Mouse (Mus musculus) kidney, postnatal 14 days (tissue): ENCODE measurements around the gene Gosr1.
"Not testable (repeated sequence)": the region's sequence is repeated elsewhere in the genome, so short reads cannot be mapped to it uniquely, and the experiment has no call there.

Experiments used
- DNase-seq: peaks from one replicate; pipeline ENCODE4 v3.0.0; 2022; ENCODE audit warnings: mixed read lengths

Gene Gosr1

DNA sequence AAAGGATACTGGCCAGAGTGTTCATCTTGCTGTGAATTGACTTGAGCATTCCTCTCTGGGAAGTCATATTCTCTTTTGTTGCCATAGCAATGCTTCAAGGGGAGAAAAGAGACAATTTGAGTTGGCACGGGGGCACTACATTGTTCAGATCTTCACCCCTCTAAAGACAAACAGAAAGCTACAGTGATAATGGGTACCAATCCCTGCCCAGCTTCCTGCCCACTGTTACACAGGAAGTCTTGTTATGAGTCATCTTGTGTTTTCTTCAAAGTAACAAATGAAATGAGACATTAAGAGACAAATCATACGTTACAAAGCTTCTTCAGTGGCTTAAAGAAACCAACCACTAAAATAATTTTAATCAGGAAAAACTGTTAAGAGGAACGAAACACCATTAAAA is 28.8 kb downstream of the Gosr1 start:
- DNase-seq, result no peak

DNA sequence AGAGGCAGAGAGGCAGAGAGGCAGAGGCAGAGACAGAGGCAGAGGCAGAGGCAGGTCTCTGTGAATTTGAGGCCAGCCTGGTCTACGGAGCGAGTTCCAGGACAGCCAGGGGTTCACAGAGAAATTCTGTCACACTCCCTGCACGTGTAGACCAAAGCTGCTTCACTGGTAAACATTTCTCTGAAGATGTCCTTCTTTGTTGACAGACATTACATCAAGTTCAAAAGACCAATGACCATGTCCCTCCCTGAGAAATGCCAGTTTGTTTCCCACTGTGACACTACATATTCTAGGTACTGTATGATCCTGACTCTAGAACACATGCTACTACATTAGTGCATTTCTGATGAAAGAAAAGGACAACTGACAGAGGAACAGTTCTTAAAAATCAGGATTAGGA is 32.7 kb downstream of the Gosr1 start:
- no peak for DNase-seq

DNA sequence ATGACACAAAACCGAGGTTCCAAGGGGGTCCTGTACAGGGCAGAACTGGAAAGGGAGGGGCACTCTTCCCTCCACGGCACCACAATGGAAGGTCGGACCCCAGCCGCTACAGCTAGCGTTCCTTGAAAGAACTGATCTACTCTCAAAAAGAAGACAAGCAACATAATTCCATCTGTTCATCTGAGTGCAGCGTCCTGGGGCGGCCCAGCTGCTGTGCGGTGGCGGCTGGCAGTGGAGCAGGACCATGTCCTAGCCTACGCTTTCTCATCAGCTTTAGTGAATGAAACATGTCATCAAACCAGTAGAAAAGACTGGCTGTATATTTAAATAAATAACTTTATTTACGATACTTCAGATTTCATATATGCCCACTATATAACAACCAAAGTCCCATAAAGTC is 35.3 kb downstream of the Gosr1 start:
- DNase-seq, result no peak

DNA sequence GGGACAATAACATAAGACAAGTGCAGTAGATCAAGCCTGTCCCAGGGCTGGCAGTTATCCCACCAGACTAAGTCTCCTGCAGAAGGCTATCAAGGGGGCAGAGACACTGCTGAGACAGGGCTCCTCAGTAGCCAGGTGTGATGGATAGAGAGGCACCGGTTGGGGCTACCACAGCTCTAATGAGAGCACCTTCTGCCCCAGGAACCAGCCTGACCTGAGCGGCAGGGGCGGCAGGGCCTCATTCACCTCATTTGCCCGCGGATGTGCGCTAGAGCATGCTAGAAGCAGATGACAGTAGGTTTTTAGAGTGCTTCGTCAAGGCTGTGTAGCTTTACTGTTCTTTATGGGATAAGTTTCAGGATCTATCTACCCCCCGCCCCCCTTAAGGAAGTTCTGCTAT is 39.5 kb downstream of the Gosr1 start:
- DNase-seq, result no peak

GRCm38 (mm10) chr11:76717000-76717399 is 46.4 kb downstream of the Gosr1 start:
- DNase-seq, result no peak

- DNase-seq, result peak; percentile 45
Measured at GRCm38 (mm10) chr11:76709625-76710452, 53.5 kb downstream of the Gosr1 start.

DNA sequence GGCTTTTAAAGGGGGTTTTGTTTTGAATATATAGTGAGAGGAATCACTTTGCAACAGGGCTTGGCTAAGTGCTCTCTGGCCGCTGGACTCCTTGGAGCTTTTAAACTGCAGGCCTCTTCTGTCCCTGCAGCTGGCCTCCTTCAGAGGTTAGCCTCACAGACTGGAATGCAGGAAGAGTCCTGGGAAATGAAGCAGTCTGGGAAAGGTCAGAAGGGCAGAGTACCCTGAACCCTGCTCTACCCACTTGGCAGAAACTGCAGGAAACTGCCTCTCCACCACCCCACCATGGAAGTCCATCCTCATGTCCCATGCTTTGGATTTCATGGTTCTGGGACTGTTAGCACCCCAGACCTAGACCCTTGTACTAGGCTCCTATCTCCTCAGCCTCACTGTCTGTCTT is 54.5 kb downstream of the Gosr1 start:
- DNase-seq, result peak; percentile 33

- DNase-seq, result no peak
Measured at GRCm38 (mm10) chr11:76708066-76708465, 55.3 kb downstream of the Gosr1 start.

- DNase-seq, result no peak
Measured at GRCm38 (mm10) chr11:76707656-76708055, 55.7 kb downstream of the Gosr1 start.

DNA sequence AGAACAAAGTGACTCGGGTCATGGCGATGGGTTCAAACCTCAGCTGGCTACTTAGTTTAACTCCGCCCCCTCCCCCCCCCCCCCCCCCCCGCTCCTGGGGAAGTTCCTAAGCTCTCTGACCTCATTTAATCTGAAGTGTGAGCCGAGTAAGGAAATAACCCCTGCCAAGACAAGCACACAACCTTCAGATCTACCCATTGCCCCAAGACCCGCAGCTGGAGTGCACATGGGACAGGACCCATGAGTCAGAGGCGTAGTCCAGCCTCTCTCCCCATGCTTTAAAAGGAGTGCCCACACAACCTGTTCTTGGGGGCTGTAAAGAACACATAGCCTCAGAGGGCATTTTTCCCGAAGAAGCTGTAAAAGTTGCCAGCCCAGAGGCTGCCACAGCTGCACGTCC is 63.8 kb downstream of the Gosr1 start:
- DNase-seq, result no peak

DNA sequence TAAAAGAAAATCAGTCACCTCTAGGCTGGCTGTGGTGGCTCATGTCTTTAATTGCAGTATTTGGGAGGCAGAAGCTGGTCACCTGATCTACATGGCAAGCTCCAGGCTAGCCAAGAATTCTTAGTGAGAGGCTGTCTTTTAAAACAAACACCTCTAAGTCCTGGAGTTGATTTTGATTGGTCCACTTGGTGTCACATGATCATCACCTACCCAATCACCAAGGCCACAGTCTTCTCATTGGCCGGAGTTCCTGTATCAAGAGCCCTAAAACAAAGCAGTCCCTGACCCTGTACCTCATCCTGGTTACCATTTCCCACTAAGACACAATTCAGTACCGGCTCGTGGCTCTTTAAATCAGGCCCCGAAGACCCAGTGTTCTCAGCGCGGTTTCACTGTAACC is 67.6 kb downstream of the Gosr1 start:
- DNase-seq, result no peak

- DNase-seq, result no peak
Measured at GRCm38 (mm10) chr11:76692096-76692495, 71.3 kb downstream of the Gosr1 start.

DNA sequence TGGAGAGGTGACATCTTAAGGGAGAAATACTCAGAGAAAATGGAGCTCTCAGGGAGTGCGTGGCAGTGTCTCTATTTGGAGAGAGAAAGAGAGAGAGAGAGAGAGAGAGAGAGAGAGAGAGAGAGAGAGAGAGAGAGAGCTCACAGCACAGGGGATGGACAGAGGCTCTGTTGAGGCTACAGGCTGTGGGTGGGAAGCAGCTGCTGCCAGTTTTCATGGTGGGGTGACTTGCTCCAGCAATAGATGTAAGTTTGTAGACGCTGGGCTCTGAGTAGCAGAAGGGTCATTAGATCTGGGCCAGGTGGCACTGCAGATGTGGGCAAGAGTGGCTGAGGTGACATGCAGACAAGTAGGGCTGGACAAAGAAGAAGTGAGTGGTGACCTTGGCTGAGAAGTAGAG is 77.8 kb downstream of the Gosr1 start:
- DNase-seq, result no peak

- not testable (repeated sequence) for DNase-seq
Measured at GRCm38 (mm10) chr11:76679508-76679907, 83.9 kb downstream of the Gosr1 start, which contains the start of gene Trarg1. TSS of gene Trarg1 (plus strand) at chr11:76679808.
